Comparison of ENCODE assay signal across 9 mouse cellular contexts in the genomic region with DNA sequence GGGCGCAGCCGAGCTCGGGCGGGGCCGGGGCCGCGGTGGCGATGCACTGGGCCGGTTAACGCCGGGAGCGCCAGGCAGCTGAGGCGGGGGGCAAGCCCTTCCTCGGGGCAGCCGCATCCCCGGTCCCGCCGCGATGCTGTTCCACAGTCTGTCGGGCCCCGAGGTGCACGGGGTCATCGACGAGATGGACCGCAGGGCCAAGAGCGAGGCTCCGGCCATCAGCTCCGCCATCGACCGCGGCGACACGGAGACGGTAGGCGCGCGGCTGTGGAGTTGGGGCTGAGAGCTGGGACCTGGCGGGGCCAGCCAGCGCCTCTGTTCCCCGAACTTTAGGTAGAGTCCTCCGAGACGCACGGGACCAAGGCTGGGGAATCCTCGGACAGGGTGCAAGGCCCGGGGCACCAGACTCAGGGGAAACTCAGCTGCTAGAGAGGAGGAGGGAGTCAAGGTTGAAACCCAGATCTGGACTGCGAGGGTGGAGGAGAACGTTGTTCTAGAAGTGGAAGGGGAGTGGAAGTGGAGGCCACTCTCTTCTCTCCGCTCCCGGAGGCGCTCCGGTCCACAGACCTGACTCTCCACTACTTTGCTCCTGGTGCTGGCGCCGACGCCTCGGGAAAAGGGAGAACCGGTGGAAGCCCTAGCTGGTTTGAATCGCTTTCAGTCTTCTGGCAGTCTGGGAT. TPM values are rescaled to one million over a fixed set of nuclear protein-coding genes. Genes with fewer than 3 reads are reported as not detected.
DNase-seq lines count a peak whose midpoint lies in the region; ATAC-seq and TF ChIP-seq lines count a peak whose summit lies in the region.
"Had no signal": no experiment of that assay in that cellular context is flagged by ENCODE, and none has a peak within 500 bp of the region (broad histone marks: within the 10 kb centered on the region; RNA-seq: fewer than 3 reads in every experiment).

No protein-coding gene starts in this region.

- H3K4me2 ChIP-seq in kidney, embryonic 15.5 days: peak overlapping the region; percentile 77
- peak overlapping the region; percentile 65 for H3K4me2 ChIP-seq in heart, postnatal 0 days (ENCODE audit: low read depth, low read length)

- no peaks in the 10 kb centered on the region for H3K9me3 ChIP-seq in kidney, embryonic 15.5 days (replicated peaks)
- no peaks in the 10 kb centered on the region for H3K9me3 ChIP-seq in heart, postnatal 0 days (replicated peaks; ENCODE audit: control insufficient read depth, low read length)
- no peaks in the 10 kb centered on the region for H3K9me3 ChIP-seq in midbrain, embryonic 10.5 days (replicated peaks)

- peak overlapping the region; percentile 43 for H3K4me3 ChIP-seq in kidney, embryonic 15.5 days (replicated peaks)
- peak overlapping the region; percentile 55 for H3K4me3 ChIP-seq in bone marrow macrophage, adult 2 months (ENCODE audit: insufficient read depth, low read length)
- H3K4me3 ChIP-seq in heart, postnatal 0 days (ENCODE audit: low read depth, low read length): peak overlapping the region; percentile 43
- H3K4me3 ChIP-seq in midbrain, embryonic 10.5 days: peak overlapping the region; percentile 55

- peaks cover 100% of the 10 kb centered on the region for H3K27me3 ChIP-seq in kidney, embryonic 15.5 days
- H3K27me3 ChIP-seq in heart, postnatal 0 days (ENCODE audit: control insufficient read depth, insufficient read depth, low read length): peaks cover 100% of the 10 kb centered on the region
- peaks cover 100% of the 10 kb centered on the region for H3K27me3 ChIP-seq in midbrain, embryonic 10.5 days (ENCODE audit: low read depth, poor library complexity, severe bottlenecking)
- H3K27me3 ChIP-seq: Patski had no signal

- H3K9ac ChIP-seq in kidney, embryonic 15.5 days: no peak overlapping the region
- H3K9ac ChIP-seq in heart, postnatal 0 days (replicated peaks; ENCODE audit: low read depth, low read length): no peak overlapping the region

- DNase-seq in kidney, postnatal 25 days: no peak
- DNase-seq in heart, postnatal 0 days (ENCODE audit: low spot score): no peak
- DNase-seq in midbrain, embryonic 10.5 days (ENCODE audit: low spot score): peak; percentile 58
- DNase-seq in right cerebral cortex, postnatal 14 days: no peak
- DNase-seq in cerebellum, adult 9-10 months: no peak

- H3K4me1 ChIP-seq in kidney, embryonic 15.5 days: peaks cover 46% of the 10 kb centered on the region
- H3K4me1 ChIP-seq in bone marrow macrophage, adult 2 months (ENCODE audit: control insufficient read depth, insufficient read depth, low read length): no peaks in the 10 kb centered on the region; the same call in 1 of the 2 replicates
- peaks cover 19% of the 10 kb centered on the region for H3K4me1 ChIP-seq in heart, postnatal 0 days (ENCODE audit: control insufficient read depth, insufficient read depth)
- peaks cover 76% of the 10 kb centered on the region for H3K4me1 ChIP-seq in midbrain, embryonic 10.5 days

- no peak for TF ChIP-seq CTCF in bone marrow macrophage, adult 2 months (IDR thresholded peaks at IDR 0.05; ENCODE audit: low read depth, low read length)
- TF ChIP-seq CTCF in heart, postnatal 0 days (IDR thresholded peaks at IDR 0.05; ENCODE audit: low read depth): no peak

- ATAC-seq in kidney, embryonic 15.5 days (replicated peaks; ENCODE audit: low FRiP score): no peak; the same call in 1 of the 2 replicates
- no peak for ATAC-seq in heart, postnatal 0 days (ENCODE audit: insufficient read depth, low read depth)
- no peak for ATAC-seq in CD4-positive, CD25-positive, alpha-beta regulatory T cell, adult 4 months

- no peak for TF ChIP-seq POLR2A in bone marrow macrophage, adult 2 months (IDR thresholded peaks at IDR 0.05; ENCODE audit: borderline replicate concordance, low read depth, low read length)

- no peak overlapping the region for H3K27ac ChIP-seq in kidney, embryonic 15.5 days
- no peak overlapping the region for H3K27ac ChIP-seq in bone marrow macrophage, adult 2 months (ENCODE audit: insufficient read depth, low read depth, low read length)
- no peak overlapping the region for H3K27ac ChIP-seq in heart, postnatal 0 days (ENCODE audit: low read depth)
- peak overlapping the region; percentile 77 for H3K27ac ChIP-seq in midbrain, embryonic 10.5 days (replicated peaks)

- no peak for TF ChIP-seq EP300 in heart, postnatal 0 days (IDR thresholded peaks at IDR 0.05; ENCODE audit: low read depth)

- no peaks in the 10 kb centered on the region for H3K36me3 ChIP-seq in kidney, embryonic 15.5 days
- H3K36me3 ChIP-seq in heart, postnatal 0 days (replicated peaks; ENCODE audit: control insufficient read depth, insufficient read depth, low read length): no peaks in the 10 kb centered on the region
- H3K36me3 ChIP-seq in midbrain, embryonic 10.5 days: no peaks in the 10 kb centered on the region

- under 1% methylated on average over 57 of the region's 57 CpGs for WGBS in kidney, embryonic 15.5 days
- 2% methylated on average over 56 of the region's 57 CpGs for WGBS in heart, postnatal 0 days
- under 1% methylated on average over 57 of the region's 57 CpGs for WGBS in midbrain, embryonic 10.5 days

RNA-seq across cellular contexts. Expression of a gene that starts 12.7 kb away (rescaled TPM):
- polyA plus RNA-seq in kidney, embryonic 15.5 days (2015; fragmentation: Nextera tagmentation; extraction: Ambion mirVana): 0.10 TPM in 1 of 2 replicates, not detected in the other
- 0.32 TPM in 1 of 2 replicates, not detected in the other for polyA plus RNA-seq in bone marrow macrophage, adult 2 months (2012; ENCODE audit: insufficient read depth, insufficient read length, missing spikeins)
- total RNA-seq in heart, postnatal 0 days (2014; rRNA removed; ENCODE audit: low replicate concordance): not detected in 2 replicates
- polyA plus RNA-seq in heart, postnatal 0 days (2015; fragmentation: Nextera tagmentation; extraction: Ambion mirVana): 0.04 TPM in 1 of 2 replicates, not detected in the other
- polyA plus RNA-seq in midbrain, embryonic 10.5 days (2016; fragmentation: Nextera tagmentation; extraction: Ambion mirVana): 23.3 and 29.0 TPM in 2 replicates
- not detected for polyA plus RNA-seq in CD4-positive, CD25-positive, alpha-beta regulatory T cell, adult 4 months (2017; shearing (Covaris generic))

Comparison
In these comparisons a context has a peak if more than half of its experiments do, and no peak if none do; other contexts are left out.
1. RNA of a gene that starts 12.7 kb away (polyA plus RNA-seq): 23.3 to 29.0 TPM in midbrain, embryonic 10.5 days; 0.32 TPM in bone marrow macrophage, adult 2 months, 0.10 TPM in kidney, embryonic 15.5 days, not detected in CD4-positive, CD25-positive, alpha-beta regulatory T cell, adult 4 months and 0.04 TPM in heart, postnatal 0 days; every median in the first group is over 10 times any median in the second.
2. Peak in every context shown above with its lines, with median percentiles within 50 percentile points of each other: H3K4me3 ChIP-seq.